ENCODE assay signal across 13 mouse cellular contexts in the genomic region with DNA sequence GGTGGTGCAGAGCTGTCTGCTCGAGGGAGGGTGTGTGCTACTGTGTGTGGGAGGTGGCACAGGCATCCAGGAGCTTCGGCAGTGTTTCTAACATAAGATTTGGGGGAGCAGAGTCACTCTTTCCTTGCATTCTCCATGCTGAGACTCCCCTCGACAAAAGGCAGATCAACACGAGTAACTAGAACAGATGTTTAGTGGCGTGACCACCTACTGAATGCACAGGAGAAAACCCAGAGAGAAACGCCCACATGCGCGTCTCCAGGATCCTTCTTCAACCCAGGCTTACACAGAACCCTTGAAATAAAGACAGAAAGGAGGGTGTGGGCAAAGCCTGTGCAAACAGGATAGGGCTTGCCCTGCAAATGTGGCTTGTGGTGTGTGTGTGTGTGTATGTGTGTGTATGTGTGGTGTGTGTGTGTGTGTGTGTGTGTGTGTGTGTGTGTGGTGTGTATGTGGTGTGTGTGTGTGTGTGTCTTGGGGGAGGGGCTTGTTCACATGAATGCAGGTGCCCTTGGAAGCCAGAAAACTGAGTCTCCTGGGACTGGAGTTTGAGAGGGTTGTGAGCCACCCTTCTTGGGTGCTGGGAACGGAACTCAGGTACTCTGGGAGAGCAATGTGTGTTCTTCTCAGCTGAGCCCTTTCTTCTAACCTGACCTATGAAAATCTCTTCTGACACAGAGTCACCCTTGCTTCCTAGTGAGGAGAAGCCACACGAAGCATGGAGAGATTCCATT. TPM values are rescaled to one million over a fixed set of nuclear protein-coding genes. Genes with fewer than 3 reads are reported as not detected.
DNase-seq lines count a peak whose midpoint lies in the region; ATAC-seq and TF ChIP-seq lines count a peak whose summit lies in the region.
"Had no signal": no experiment of that assay in that cellular context is flagged by ENCODE, and none has a peak within 500 bp of the region (broad histone marks: within the 10 kb centered on the region; RNA-seq: fewer than 3 reads in every experiment).

No protein-coding gene starts in this region.

- H3K4me2 ChIP-seq in midbrain, embryonic 14.5 days (ENCODE audit: low read length), result no peak overlapping the region
- no peak overlapping the region for H3K4me2 ChIP-seq in forebrain, embryonic 13.5 days
- no peak overlapping the region for H3K4me2 ChIP-seq in midbrain, embryonic 15.5 days
- H3K4me2 ChIP-seq: heart, embryonic 15.5 days; midbrain, embryonic 12.5 days had no signal

- peaks cover 56% of the 10 kb centered on the region for H3K4me1 ChIP-seq in midbrain, embryonic 10.5 days
- H3K4me1 ChIP-seq in midbrain, embryonic 14.5 days (ENCODE audit: control insufficient read depth, insufficient read depth, low read length), result peaks cover 5% of the 10 kb centered on the region; the same call in 1 of the 2 replicates
- peaks cover 13% of the 10 kb centered on the region for H3K4me1 ChIP-seq in cortical plate, adult 2 months (ENCODE audit: control insufficient read depth, insufficient read depth, low read length)
- H3K4me1 ChIP-seq in forebrain, embryonic 13.5 days, result peaks cover 25% of the 10 kb centered on the region
- peaks cover 11% of the 10 kb centered on the region for H3K4me1 ChIP-seq in midbrain, embryonic 15.5 days

- no peak for DNase-seq in midbrain, embryonic 10.5 days (ENCODE audit: low spot score)
- DNase-seq in midbrain, embryonic 14.5 days, result no peak
- DNase-seq in left cerebral cortex, postnatal 25 days (ENCODE audit: low spot score in 2 of 2), result peak; percentile 74 to 95
- DNase-seq in thymus, postnatal 14 days, result peak; percentile 56
- DNase-seq: kidney, adult 8-10 months had no signal

- H3K36me3 ChIP-seq in midbrain, embryonic 10.5 days, result no peaks in the 10 kb centered on the region
- no peaks in the 10 kb centered on the region for H3K36me3 ChIP-seq in midbrain, embryonic 14.5 days (ENCODE audit: control insufficient read depth, insufficient read depth, low read length)
- no peaks in the 10 kb centered on the region for H3K36me3 ChIP-seq in forebrain, embryonic 13.5 days (ENCODE audit: poor library complexity, severe bottlenecking)
- no peaks in the 10 kb centered on the region for H3K36me3 ChIP-seq in midbrain, embryonic 15.5 days (replicated peaks)
- H3K36me3 ChIP-seq: heart, embryonic 15.5 days; midbrain, embryonic 12.5 days had no signal

- H3K27me3 ChIP-seq in midbrain, embryonic 10.5 days (ENCODE audit: low read depth, poor library complexity, severe bottlenecking), result no peaks in the 10 kb centered on the region
- no peaks in the 10 kb centered on the region for H3K27me3 ChIP-seq in midbrain, embryonic 14.5 days (ENCODE audit: control insufficient read depth, insufficient read depth, low read length)
- H3K27me3 ChIP-seq in forebrain, embryonic 13.5 days, result no peaks in the 10 kb centered on the region
- no peaks in the 10 kb centered on the region for H3K27me3 ChIP-seq in midbrain, embryonic 15.5 days (replicated peaks)
- H3K27me3 ChIP-seq: heart, embryonic 15.5 days; midbrain, embryonic 12.5 days had no signal

- TF ChIP-seq POLR2A in cortical plate, adult 2 months (IDR thresholded peaks at IDR 0.05; ENCODE audit: extremely low read depth, insufficient read depth, low read length), result no peak

- intact Hi-C loops in left cerebral cortex, postnatal 25 days (cut with DNase I), result loop anchor here (2.0 to 10.0 kb wide), 2 partner anchors 130 to 584 kb away; no protein-coding TSS in a partner anchor

- no peak for TF ChIP-seq CTCF in cortical plate, adult 2 months (IDR thresholded peaks at IDR 0.05; ENCODE audit: extremely low read depth, insufficient read depth, low read length)

- H3K9me3 ChIP-seq in midbrain, embryonic 10.5 days (replicated peaks), result no peaks in the 10 kb centered on the region
- H3K9me3 ChIP-seq in midbrain, embryonic 14.5 days (ENCODE audit: control insufficient read depth, low read length), result no peaks in the 10 kb centered on the region
- H3K9me3 ChIP-seq in forebrain, embryonic 13.5 days (replicated peaks), result no peaks in the 10 kb centered on the region
- H3K9me3 ChIP-seq in midbrain, embryonic 15.5 days, result no peaks in the 10 kb centered on the region
- H3K9me3 ChIP-seq: heart, embryonic 15.5 days; midbrain, embryonic 12.5 days had no signal

- H3K27ac ChIP-seq in midbrain, embryonic 10.5 days (replicated peaks), result peak overlapping the region; percentile 77; the same call in 1 of the 2 replicates
- H3K27ac ChIP-seq in midbrain, embryonic 14.5 days (replicated peaks; ENCODE audit: low read depth, low read length), result no peak overlapping the region
- peak overlapping the region; percentile 72 for H3K27ac ChIP-seq in cortical plate, adult 2 months (ENCODE audit: insufficient read depth, low read length)
- no peak overlapping the region for H3K27ac ChIP-seq in forebrain, embryonic 13.5 days
- no peak overlapping the region for H3K27ac ChIP-seq in midbrain, embryonic 15.5 days
- H3K27ac ChIP-seq: heart, embryonic 15.5 days; midbrain, embryonic 12.5 days had no signal

- H3K4me3 ChIP-seq in midbrain, embryonic 10.5 days, result no peak overlapping the region
- H3K4me3 ChIP-seq in midbrain, embryonic 14.5 days (replicated peaks; ENCODE audit: low read depth, low read length), result no peak overlapping the region
- no peak overlapping the region for H3K4me3 ChIP-seq in cortical plate, adult 2 months (ENCODE audit: insufficient read depth, low read length)
- no peak overlapping the region for H3K4me3 ChIP-seq in forebrain, embryonic 13.5 days
- H3K4me3 ChIP-seq in midbrain, embryonic 15.5 days, result no peak overlapping the region
- H3K4me3 ChIP-seq: heart, embryonic 15.5 days; midbrain, embryonic 12.5 days had no signal

- WGBS in midbrain, embryonic 10.5 days, result 74% methylated on average over 10 of the region's 10 CpGs
- 59% methylated on average over 10 of the region's 10 CpGs for WGBS in midbrain, embryonic 14.5 days
- WGBS in forebrain, embryonic 13.5 days, result 72% methylated on average over 10 of the region's 10 CpGs
- 65% methylated on average over 10 of the region's 10 CpGs for WGBS in midbrain, embryonic 15.5 days

- H3K9ac ChIP-seq in midbrain, embryonic 14.5 days (replicated peaks; ENCODE audit: low read length), result no peak overlapping the region
- no peak overlapping the region for H3K9ac ChIP-seq in forebrain, embryonic 13.5 days
- no peak overlapping the region for H3K9ac ChIP-seq in midbrain, embryonic 15.5 days
- H3K9ac ChIP-seq: heart, embryonic 15.5 days; midbrain, embryonic 12.5 days had no signal

- ATAC-seq in midbrain, embryonic 14.5 days (ENCODE audit: low FRiP score, low TSS enrichment), result no peak
- no peak for ATAC-seq in forebrain, embryonic 13.5 days
- ATAC-seq in midbrain, embryonic 15.5 days (replicated peaks), result no peak

RNA-seq across cellular contexts. Expression of gene Trpm1, which starts 7.3 kb away (rescaled TPM):
- 0.41 and 6.1 TPM in 2 replicates for polyA plus RNA-seq in midbrain, embryonic 10.5 days (2016; fragmentation: Nextera tagmentation; extraction: Ambion mirVana)
- 0.93 TPM in 1 of 2 replicates, not detected in the other for polyA plus RNA-seq in midbrain, embryonic 14.5 days (2014; fragmentation: Nextera tagmentation; extraction: Ambion mirVana)
- polyA plus RNA-seq in cortical plate, adult 2 months (2012; rRNA removed), result 0.15 TPM in 2 replicates
- total RNA-seq in left cerebral cortex, postnatal 25 days (2021), result under 1 TPM; 0.23 to 0.44 TPM
- 0.13 and 0.47 TPM in 2 replicates for polyA plus RNA-seq in forebrain, embryonic 13.5 days (2015; fragmentation: Nextera tagmentation; extraction: Ambion mirVana)
- polyA plus RNA-seq in midbrain, embryonic 15.5 days (2015; fragmentation: Nextera tagmentation; extraction: Ambion mirVana), result 0.19 and 0.26 TPM in 2 replicates
- total RNA-seq: MEL had no signal
- polyA plus RNA-seq: liver, embryonic 16.5 days; stomach, embryonic 14.5 days had no signal

Comparison
In these comparisons a context has a peak if more than half of its experiments do, and no peak if none do; other contexts are left out.
1. H3K27ac ChIP-seq: peak in midbrain, embryonic 10.5 days (single experiment) and cortical plate, adult 2 months (single experiment); none in midbrain, embryonic 14.5 days (single experiment), forebrain, embryonic 13.5 days (single experiment) and midbrain, embryonic 15.5 days (single experiment).
2. DNase-seq: peak in left cerebral cortex, postnatal 25 days (2 of 2) and thymus, postnatal 14 days (single experiment); none in midbrain, embryonic 10.5 days (single experiment) and midbrain, embryonic 14.5 days (single experiment).